Mouse (Mus musculus) activated CD4-positive, CD25-positive, alpha-beta regulatory T cell, adult 4 months (primary cell): ENCODE results near the gene Senp7. TPM values are rescaled to one million over a fixed set of nuclear protein-coding genes. Genes with fewer than 3 reads are reported as not detected.
"Not testable (repeated sequence)": the region's sequence is repeated elsewhere in the genome, so short reads cannot be mapped to it uniquely, and the experiment has no call there.

Experiments
- ATAC-seq: one replicate; pipeline ENCODE4 v1.8.0; 2017
- polyA plus RNA-seq, 2 experiments: library from polyadenylated mRNA; unstranded; fragments of 100-300 nt; shearing (Covaris generic); gene quantifications; one replicate each; pipeline ENCODE4 v1.2.1; 2017

The Senp7 gene
- polyA plus RNA-seq, 2 experiments from 2014 or later, result 51.4 to 54.0 TPM

GRCm38 (mm10) chr16:56068523-56069070 is 20.5 kb downstream of the Senp7 start:
- ATAC-seq, result no peak

GRCm38 (mm10) chr16:56071317-56072232 is 23.4 kb downstream of the Senp7 start:
- no peak for ATAC-seq

DNA sequence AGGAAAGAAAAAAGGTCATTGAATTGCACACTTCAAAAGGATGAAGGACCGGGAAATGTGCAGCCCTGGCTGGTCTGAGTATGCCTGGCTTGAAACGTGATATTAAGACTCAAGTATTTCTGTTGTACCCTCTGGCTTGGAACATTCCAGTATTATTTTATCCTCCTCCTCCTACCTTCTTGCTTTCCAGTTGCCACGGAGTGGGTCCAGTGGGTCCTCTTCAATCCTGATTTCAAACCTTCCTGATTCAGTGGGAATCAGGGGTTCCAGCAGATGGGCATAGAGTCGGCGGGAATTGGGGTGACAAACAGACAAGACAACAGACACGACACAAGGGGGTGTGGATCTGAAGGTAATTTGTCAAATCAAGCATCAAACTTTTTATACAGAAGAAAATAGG is 24.4 kb downstream of the Senp7 start:
- ATAC-seq, result no peak

DNA sequence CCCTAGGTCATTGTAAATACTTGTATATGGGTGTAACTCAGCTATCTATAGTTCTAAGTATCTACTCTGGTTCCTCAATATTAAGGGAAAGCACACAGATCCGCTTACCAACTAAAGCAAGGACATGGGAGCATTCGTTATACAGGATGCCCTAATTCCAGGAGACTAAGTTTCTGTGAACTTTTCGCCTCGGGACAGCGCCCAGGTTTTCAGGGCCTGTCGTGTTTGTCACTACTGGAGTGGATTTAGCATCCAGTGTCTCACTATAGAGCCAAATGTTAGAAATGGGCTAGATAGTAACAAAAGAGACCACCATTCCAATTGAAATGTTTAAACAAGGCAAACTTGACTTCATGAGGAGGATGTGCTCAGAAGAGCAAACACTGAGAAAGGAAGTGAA is 25.0 kb downstream of the Senp7 start:
- ATAC-seq, result not testable (repeated sequence)

GRCm38 (mm10) chr16:56074122-56074521 is 26.0 kb downstream of the Senp7 start:
- no peak for ATAC-seq

- ATAC-seq, result peak; percentile 11
Measured at GRCm38 (mm10) chr16:56074565-56074964, 26.4 kb downstream of the Senp7 start.

DNA sequence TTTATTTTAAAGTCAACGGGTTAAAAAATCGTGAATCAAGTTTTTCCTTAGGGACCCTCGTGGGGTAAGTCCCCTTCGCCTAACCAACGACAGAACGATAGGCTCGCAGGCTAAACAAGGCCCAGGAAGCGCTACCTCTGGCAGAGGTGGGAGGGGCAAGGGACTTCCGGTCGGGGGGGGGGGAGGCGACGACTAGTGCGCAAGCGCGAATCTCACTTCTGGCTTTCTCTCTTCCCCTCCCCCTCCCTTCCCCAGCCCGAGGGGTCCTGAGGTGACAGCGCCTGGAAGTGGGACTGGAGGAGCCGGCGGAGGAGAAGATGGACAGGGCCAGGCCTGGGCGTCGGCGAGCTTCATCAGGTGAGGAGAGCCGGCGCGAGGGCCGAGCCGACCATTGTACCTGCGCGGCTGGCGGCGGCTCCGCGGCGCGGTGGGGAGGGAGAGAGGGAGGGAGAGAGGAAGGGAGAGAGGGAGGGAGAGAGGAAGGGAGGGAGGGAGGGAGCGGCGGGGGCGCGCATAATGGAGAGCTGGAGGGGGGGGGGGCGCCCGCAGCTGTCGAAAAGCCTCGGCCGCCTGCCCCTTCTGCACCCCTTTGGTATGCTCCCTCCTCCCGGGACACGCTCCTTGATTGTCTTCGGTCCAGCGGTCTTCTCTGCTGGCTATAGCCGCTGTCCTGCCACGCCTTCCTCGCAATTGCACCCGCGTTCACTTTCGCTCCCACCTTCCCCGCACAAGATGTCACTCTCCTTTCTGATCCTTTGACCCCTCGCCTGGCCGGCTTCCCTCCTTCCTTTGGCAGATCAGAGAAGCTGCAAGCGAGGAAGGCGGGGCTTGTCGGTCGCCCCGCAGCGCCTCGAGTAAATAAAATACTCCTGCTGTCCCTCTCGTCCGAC is 27.3 kb downstream of the Senp7 start:
- peak; percentile 78 for ATAC-seq

DNA sequence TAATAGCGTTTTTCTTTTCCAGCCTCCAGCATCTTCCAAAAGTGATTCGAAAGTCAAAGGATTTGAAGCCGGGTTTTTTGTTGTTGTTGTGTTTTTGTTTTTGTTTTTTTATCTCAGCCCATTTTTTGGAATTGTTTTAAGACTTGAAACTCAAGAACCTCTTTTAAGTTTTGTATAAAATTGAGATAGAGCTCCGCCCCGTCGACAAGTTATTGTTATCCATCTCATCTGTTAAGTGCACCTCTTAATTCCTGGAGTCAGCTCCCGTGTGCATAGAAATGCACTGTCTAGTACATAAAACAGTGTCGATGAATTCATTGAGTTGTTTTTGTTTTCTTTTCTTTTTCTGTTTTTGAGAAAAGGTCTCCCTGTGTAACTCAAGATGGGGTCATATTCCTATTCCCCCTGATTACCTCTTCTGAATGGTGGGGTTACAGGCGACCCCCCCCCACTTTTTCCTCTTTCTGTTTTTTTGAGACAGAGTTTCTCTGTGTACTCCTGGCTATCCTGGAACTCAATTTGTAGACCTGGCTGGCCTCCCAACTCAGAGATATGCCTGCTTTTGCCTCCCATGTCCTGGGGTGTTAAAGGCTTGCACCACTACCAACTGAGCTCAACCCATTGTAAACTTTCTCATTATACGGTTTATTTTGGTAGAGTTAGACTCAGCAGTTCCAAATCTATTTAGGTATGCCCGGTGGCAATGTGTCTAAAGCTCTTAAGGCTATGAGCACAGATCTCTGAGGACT is 28.2 kb downstream of the Senp7 start:
- peak; percentile 8 for ATAC-seq

DNA sequence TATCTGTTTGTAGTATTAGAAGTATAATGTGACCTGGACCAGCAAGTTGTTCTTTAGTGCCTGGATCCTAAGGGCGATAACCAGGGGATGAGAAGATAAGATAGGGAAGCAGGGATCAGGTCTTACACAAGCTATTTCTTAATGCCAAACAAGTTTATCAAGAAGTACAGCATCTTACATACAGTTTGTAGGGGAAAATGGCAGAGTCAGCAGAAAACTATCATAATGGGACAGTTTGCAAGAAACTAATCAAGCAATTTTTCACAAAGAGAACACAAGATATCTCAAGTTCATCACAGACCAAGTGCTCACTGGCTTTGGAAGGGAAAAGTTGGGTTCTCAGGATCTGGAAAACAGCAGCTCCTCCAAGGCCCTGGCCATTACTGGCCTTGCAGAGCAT is 31.3 kb downstream of the Senp7 start:
- ATAC-seq, result no peak

GRCm38 (mm10) chr16:56081691-56082090 is 33.6 kb downstream of the Senp7 start:
- ATAC-seq, result no peak

DNA sequence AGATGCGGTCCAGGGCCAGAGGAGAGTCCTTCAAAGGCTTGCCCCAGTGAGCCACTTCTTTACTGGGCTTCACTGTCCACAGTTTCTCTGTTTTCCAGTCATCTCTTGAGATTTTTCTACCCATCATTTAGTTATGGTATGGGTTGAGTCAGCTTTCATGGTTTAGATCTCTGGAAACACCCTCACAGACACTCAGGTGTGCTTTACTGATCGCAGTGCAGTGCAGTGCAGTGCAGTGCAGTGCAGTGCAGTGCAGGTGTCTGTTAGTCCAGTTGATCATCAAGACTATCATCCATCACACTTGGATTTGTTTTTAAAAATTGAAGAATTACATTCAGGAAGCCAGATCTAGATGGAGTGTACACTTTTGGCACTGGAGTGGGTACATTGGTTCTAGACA is 38.2 kb downstream of the Senp7 start:
- no peak for ATAC-seq

DNA sequence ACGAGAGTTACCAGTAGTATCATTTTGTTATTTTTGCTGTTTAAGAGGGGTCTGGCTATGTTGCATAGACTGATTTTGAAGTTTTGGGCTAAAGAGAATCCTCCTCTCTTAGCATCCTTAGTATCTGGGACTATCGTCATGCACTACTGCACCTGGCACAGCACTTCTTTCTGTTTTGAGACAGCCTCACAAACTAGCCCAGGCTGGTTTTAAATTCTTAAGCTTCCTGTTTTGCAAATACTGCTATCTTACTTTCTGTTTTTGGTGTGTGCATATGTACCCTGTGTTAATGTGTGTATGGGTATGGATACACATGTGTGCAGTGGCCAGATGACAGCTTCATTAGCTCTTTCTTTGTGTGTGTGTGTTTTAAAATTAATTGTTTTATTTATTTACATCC is 42.2 kb downstream of the Senp7 start:
- ATAC-seq, result peak; percentile 57

DNA sequence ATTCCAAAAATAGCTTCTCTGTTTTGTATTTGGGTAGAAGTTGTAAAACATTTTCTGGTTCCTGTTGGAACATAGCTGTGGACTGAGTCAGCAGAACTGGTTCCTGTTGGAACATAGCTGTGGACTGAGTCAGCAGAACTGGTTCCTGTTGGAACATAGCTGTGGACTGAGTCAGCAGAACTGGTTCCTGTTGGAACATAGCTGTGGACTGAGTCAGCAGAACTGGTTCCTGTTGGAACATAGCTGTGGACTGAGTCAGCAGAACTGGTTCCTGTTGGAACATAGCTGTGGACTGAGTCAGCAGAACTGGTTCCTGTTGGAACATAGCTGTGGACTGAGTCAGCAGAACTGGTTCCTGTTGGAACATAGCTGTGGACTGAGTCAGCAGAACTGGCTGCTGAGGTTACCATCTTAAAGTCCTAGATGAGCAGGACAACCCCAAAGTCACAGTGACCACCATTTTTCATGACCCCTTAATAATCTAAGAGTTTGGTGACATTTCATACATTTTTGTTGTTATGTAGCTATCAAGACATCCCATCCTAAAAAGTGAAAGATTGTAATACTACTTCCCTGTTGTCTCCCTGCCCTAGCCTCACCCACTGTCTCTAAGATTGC is 48.4 kb downstream of the Senp7 start:
- not testable (repeated sequence) for ATAC-seq

GRCm38 (mm10) chr16:56115706-56116105 is 67.6 kb downstream of the Senp7 start:
- ATAC-seq, result no peak

GRCm38 (mm10) chr16:56116155-56116554 is 68.0 kb downstream of the Senp7 start:
- ATAC-seq, result no peak

GRCm38 (mm10) chr16:56117327-56118180 is 69.4 kb downstream of the Senp7 start:
- no peak for ATAC-seq

DNA sequence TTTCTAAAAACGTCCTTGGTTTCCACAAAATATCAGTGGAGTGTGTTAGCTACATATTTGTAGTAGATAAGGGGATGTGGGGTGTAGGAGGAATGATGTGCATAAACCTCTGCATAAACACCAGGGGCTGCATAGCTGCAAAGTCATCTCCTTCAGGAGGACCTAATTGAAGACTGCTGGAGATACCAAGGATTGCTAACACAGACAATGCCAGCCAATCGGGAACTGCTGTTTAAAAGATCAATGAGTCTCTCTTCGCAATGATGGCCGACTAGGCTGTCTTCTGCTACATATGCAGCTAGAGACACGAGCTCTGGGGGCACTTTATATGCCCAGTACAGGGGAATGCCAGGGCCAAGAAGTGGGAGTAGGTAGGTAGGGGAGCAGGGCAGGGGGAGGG is 74.4 kb downstream of the Senp7 start:
- ATAC-seq, result no peak

GRCm38 (mm10) chr16:56124045-56124444 is 75.9 kb downstream of the Senp7 start:
- no peak for ATAC-seq

- peak; percentile 77 for ATAC-seq
Measured at GRCm38 (mm10) chr16:56131666-56132065, 83.5 kb downstream of the Senp7 start.

DNA sequence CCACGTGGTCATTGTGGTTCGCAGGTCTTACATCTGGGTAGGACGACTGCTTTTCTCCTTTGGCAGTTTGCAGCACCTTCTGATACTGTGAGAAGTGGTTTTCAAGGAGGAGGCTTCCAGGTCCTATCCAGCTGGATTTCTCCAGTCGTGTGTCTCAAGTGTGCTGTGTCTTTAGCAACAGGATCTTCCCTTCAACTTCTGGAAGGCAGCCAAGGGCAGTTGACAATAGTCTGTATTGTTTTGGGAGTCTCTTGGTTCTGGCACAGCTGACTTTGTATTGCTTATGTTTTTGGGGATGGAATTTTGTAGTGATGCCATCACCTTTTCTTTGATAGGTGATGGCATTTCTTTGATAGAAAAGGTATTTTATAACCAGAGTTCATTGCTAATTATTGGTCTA is 86.0 kb downstream of the Senp7 start:
- ATAC-seq, result no peak

DNA sequence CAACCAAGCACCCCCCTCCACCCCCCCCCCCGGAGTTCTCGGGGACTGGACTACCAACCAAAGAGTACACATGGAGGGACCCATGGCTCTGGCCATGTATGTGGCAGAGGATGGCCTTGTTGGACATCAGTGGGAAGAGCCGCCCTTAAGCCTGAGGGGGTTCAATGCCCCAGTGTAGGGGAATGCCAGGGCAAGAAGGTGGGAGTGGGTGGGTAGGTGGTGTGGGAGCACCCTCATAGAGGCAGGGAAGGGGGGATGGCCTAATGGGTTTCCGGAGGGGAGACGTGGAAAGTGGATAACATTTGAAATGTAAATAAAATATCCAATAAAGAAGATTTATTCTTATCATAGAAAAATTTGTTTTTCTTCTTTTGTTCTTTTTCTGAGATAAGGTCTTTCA is 89.5 kb downstream of the Senp7 start:
- ATAC-seq, result not testable (repeated sequence)
